Mouse (Mus musculus) neural tube, embryonic 14.5 days (tissue): Measurements from ENCODE around the gene Nsmce3. TPM values are rescaled to one million over a fixed set of nuclear protein-coding genes. Genes with fewer than 3 reads are reported as not detected.

Experiments used
- ATAC-seq: fragments of 200-750 bp; cut with Nextera tagmentation; 2 replicates; pipeline ENCODE4 v1.8.0; 2017; ENCODE audit warnings: low read depth, mild to moderate bottlenecking, moderate TSS enrichment, moderate library complexity
- H3K27ac ChIP-seq: fragments of 300-500 bp; sonication (generic); 2 replicates; pipeline ENCODE4 v1.5.1; 2014; ENCODE audit warnings: low read depth, mild to moderate bottlenecking, control low read depth, low read length, moderate library complexity, mixed read lengths
- H3K27me3 ChIP-seq: fragments of 300-500 bp; sonication (generic); 2 replicates; pipeline ENCODE4 v1.6.1; 2014; ENCODE audit warnings: low read length; ENCODE audit not compliant: control insufficient read depth, insufficient read depth
- H3K36me3 ChIP-seq: fragments of 300-500 bp; sonication (generic); 2 replicates; pipeline ENCODE4 v1.6.1; 2014; ENCODE audit warnings: low read length, mixed read lengths; ENCODE audit not compliant: control insufficient read depth, insufficient read depth
- H3K4me1 ChIP-seq: fragments of 300-500 bp; sonication (generic); 2 replicates; pipeline ENCODE4 v1.6.1; 2014; ENCODE audit warnings: low read length; ENCODE audit not compliant: control insufficient read depth, insufficient read depth
- H3K4me2 ChIP-seq: fragments of 300-500 bp; sonication (generic); 2 replicates; pipeline ENCODE4 v1.6.1; 2014; ENCODE audit warnings: mild to moderate bottlenecking, low read depth, low read length, control low read depth
- H3K4me3 ChIP-seq: fragments of 300-500 bp; sonication (generic); 2 replicates; pipeline ENCODE4 v1.5.1; 2014; ENCODE audit warnings: low read depth, low read length, control low read depth, mixed read lengths
- H3K9ac ChIP-seq: fragments of 300-500 bp; sonication (generic); replicated peaks from 2 replicates; pipeline ENCODE4 v1.6.1; 2014; ENCODE audit warnings: low read depth, mild to moderate bottlenecking, control low read depth, low read length, mixed read lengths
- H3K9me3 ChIP-seq: fragments of 300-500 bp; sonication (generic); 2 replicates; pipeline ENCODE4 v1.6.1; 2016; ENCODE audit warnings: low read length; ENCODE audit not compliant: control insufficient read depth
- WGBS: fragments of 180-500 bp; shearing (Covaris S2); extraction: QIAGEN DNeasy Blood & Tissue Kit; methylation state at CpG from one replicate; pipeline ENCODE4 v1.1.7; 2014; 5-methylcytosine and 5-hydroxymethylcytosine counted together
- polyA plus RNA-seq: library from polyadenylated mRNA; unstranded; fragments of >200 nt; fragmentation: Nextera tagmentation; extraction: Ambion mirVana; gene quantifications from 2 replicates; pipeline ENCODE4 v1.2.1, GENCODE M21; 2014

The Nsmce3 gene
- polyA plus RNA-seq, 1 experiment from 2014 or later = 11.8 TPM

DNA sequence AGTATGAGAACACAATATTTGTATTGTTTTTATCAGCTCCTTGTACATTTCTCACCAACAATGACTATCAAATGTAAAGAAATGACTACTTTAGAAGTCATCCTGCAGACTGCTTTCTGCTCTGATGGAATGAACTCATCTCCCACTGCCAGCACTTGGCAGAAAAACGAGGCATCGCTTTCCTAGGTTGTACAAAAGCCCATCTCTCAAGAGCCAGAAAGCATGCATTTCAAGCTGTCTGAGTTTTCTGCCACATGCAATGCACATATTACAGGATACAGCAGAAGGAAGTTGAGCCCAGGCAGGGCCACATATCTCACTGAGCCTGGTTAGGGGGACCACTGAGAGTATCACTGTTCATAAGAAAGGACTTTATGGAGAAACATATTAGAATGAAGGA is 27.5 kb upstream of the Nsmce3 start:
- 79% methylated on average over 2 of the region's 2 CpGs for WGBS
- Histone ChIP-seq H3K27ac (no peak overlapping the region), H3K9ac (no peak overlapping the region), H3K4me3 (no peak overlapping the region), H3K4me1 (no peaks in the 10 kb centered on the region; the same call in 1 of the 2 replicates), H3K4me2 (no peak overlapping the region), H3K36me3 (no peaks in the 10 kb centered on the region), H3K9me3 (no peaks in the 10 kb centered on the region), H3K27me3 (no peaks in the 10 kb centered on the region)
- ATAC-seq = no peak

- Histone ChIP-seq H3K9me3 (no peaks in the 10 kb centered on the region), H3K4me1 (no peaks in the 10 kb centered on the region; the same call in 1 of the 2 replicates), H3K9ac (no peak overlapping the region), H3K27me3 (no peaks in the 10 kb centered on the region), H3K27ac (no peak overlapping the region), H3K4me3 (no peak overlapping the region), H3K36me3 (no peaks in the 10 kb centered on the region), H3K4me2 (no peak overlapping the region)
- WGBS = 80% methylated on average over 6 of the region's 6 CpGs
- no peak for ATAC-seq
Observed at GRCm38 (mm10) chr7:64896587-64896986, 23.8 kb upstream of the Nsmce3 start.

GRCm38 (mm10) chr7:64895685-64896101 is 22.9 kb upstream of the Nsmce3 start:
- Histone ChIP-seq H3K27me3 (no peaks in the 10 kb centered on the region), H3K36me3 (no peaks in the 10 kb centered on the region), H3K4me1 (no peaks in the 10 kb centered on the region; the same call in 1 of the 2 replicates), H3K4me2 (no peak overlapping the region), H3K4me3 (no peak overlapping the region), H3K9me3 (no peaks in the 10 kb centered on the region), H3K9ac (no peak overlapping the region), H3K27ac (no peak overlapping the region)
- 42% methylated on average over 5 of the region's 5 CpGs for WGBS
- ATAC-seq = peak; percentile 39; the same call in 1 of the 2 replicates

- WGBS = 78% methylated on average over 3 of the region's 3 CpGs
- no peaks in the 10 kb centered on the region for H3K27me3 ChIP-seq
- H3K36me3 ChIP-seq = no peaks in the 10 kb centered on the region
- H3K4me1 ChIP-seq = no peaks in the 10 kb centered on the region; the same call in 1 of the 2 replicates
- H3K9ac ChIP-seq = no peak overlapping the region
- H3K4me3 ChIP-seq = no peak overlapping the region
- H3K27ac ChIP-seq = no peak overlapping the region
- H3K9me3 ChIP-seq = no peaks in the 10 kb centered on the region
- ATAC-seq = no peak
- no peak overlapping the region for H3K4me2 ChIP-seq
Observed at GRCm38 (mm10) chr7:64891139-64891538, 18.3 kb upstream of the Nsmce3 start.

GRCm38 (mm10) chr7:64889919-64890318 is 17.1 kb upstream of the Nsmce3 start:
- Histone ChIP-seq H3K4me3 (no peak overlapping the region), H3K27me3 (no peaks in the 10 kb centered on the region), H3K4me2 (no peak overlapping the region), H3K36me3 (no peaks in the 10 kb centered on the region), H3K4me1 (no peaks in the 10 kb centered on the region), H3K9ac (no peak overlapping the region), H3K9me3 (no peaks in the 10 kb centered on the region), H3K27ac (no peak overlapping the region)
- WGBS = 69% methylated on average over 9 of the region's 9 CpGs
- ATAC-seq = peak; percentile 75; the same call in 1 of the 2 replicates

DNA sequence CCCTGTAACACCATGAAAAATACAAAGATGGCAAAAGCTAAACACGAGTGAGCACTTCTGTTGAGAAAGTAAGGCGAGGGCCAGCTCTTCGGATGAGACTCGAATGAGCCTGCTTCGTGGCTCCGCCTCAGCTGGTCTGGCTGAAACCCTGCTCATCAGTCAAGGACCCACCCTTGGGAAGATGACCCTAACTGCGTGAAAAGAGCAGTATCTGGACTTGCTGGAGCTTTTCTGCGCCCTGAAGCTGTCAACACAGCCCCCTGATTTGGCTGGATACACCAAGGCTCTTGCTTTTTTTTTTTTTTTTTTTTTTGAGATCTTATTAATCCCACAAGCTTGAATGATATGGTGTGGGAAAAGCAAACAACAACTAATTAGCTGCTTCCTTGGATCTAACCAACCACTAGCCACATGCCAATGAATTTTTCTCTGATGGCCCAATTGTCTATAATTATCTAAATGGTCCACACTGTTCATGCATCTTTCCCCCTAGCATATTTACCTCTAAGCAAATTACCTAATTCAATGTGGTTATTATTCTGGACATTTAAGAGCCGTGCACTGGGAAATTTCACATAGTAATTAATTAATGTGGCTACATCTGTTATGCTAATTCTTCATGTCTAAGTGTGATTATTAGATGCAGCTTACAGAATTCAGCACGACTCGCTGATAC is 11.5 kb upstream of the Nsmce3 start:
- no peak overlapping the region for H3K4me3 ChIP-seq
- no peaks in the 10 kb centered on the region for H3K27me3 ChIP-seq
- no peaks in the 10 kb centered on the region for H3K36me3 ChIP-seq
- peak; percentile 73; the same call in 1 of the 2 replicates for ATAC-seq
- no peak overlapping the region for H3K27ac ChIP-seq
- no peak overlapping the region for H3K4me2 ChIP-seq
- no peak overlapping the region for H3K9ac ChIP-seq
- no peaks in the 10 kb centered on the region for H3K9me3 ChIP-seq
- WGBS = 57% methylated on average over 11 of the region's 11 CpGs
- no peaks in the 10 kb centered on the region for H3K4me1 ChIP-seq

GRCm38 (mm10) chr7:64882243-64882642 is 9.4 kb upstream of the Nsmce3 start:
- H3K27ac ChIP-seq = no peak overlapping the region
- no peak overlapping the region for H3K4me2 ChIP-seq
- no peak overlapping the region for H3K9ac ChIP-seq
- no peaks in the 10 kb centered on the region for H3K4me1 ChIP-seq
- H3K36me3 ChIP-seq = no peaks in the 10 kb centered on the region
- H3K4me3 ChIP-seq = no peak overlapping the region
- WGBS = 66% methylated on average over 6 of the region's 6 CpGs
- no peak for ATAC-seq
- H3K9me3 ChIP-seq = no peaks in the 10 kb centered on the region
- H3K27me3 ChIP-seq = no peaks in the 10 kb centered on the region

- H3K27ac ChIP-seq = no peak overlapping the region
- H3K27me3 ChIP-seq = no peaks in the 10 kb centered on the region
- no peak overlapping the region for H3K4me2 ChIP-seq
- 79% methylated on average over 7 of the region's 7 CpGs for WGBS
- ATAC-seq = no peak
- H3K36me3 ChIP-seq = no peaks in the 10 kb centered on the region
- H3K9me3 ChIP-seq = no peaks in the 10 kb centered on the region
- no peaks in the 10 kb centered on the region for H3K4me1 ChIP-seq
- no peak overlapping the region for H3K4me3 ChIP-seq
- no peak overlapping the region for H3K9ac ChIP-seq
Observed at GRCm38 (mm10) chr7:64881387-64881786, 8.6 kb upstream of the Nsmce3 start.

DNA sequence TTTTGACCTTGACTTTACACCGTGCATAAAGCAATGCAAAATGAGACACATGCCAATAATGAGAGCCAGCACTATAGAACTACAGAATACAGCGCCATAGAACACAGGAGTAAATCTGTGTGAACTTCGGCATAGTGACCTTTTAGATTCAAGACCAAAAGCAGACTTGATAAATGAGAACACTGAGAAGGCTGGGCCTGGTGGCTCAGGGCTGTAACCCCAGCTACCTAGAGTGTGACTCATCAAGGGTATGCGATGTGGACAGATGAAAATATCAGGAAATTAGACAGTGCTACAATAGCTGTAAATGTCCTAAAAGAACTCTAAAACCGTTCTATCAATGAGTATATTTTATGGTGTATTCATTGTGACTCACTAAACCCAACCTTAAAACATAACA is 7.6 kb upstream of the Nsmce3 start:
- H3K9me3 ChIP-seq = no peaks in the 10 kb centered on the region
- no peaks in the 10 kb centered on the region for H3K4me1 ChIP-seq
- 89% methylated on average over 5 of the region's 5 CpGs for WGBS
- H3K4me3 ChIP-seq = no peak overlapping the region
- H3K9ac ChIP-seq = no peak overlapping the region
- H3K36me3 ChIP-seq = no peaks in the 10 kb centered on the region
- H3K4me2 ChIP-seq = no peak overlapping the region
- H3K27ac ChIP-seq = no peak overlapping the region
- no peak for ATAC-seq
- no peaks in the 10 kb centered on the region for H3K27me3 ChIP-seq
